Mouse (Mus musculus): ENCODE measurements around the gene Stk39. TPM values are rescaled to one million over a fixed set of nuclear protein-coding genes. Genes with fewer than 3 reads are reported as not detected.

Stk39 gene
- polyA plus RNA-seq, 2 experiments = 0.93 to 1.7 TPM

DNA sequence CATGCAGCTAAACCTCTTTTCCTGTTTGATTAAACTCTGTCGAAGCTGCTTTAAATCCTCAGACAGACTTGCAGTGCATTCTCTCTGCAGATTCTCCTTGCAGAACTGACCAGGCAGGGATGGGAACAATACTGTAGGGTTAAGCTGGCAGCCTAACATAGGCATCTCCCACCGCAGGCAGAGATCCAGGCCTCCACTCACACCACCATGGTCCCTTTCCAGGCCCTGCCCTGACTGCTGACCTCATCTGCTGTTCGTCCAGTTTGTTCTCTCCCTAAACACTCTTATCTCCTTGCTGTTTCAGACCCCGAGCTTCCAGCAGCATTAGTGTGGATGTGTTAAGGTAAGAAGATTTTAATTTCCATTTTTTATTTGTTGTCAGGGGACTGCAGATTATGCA lies 182.1 kb downstream of the Stk39 start:
- H3K9ac ChIP-seq (replicated peaks) = no peak overlapping the region
- no peak overlapping the region for H3K4me3 ChIP-seq (ENCODE audit: insufficient read depth in 1 of 2, low read depth in 2 of 2, low read length in 2 of 2)
- H3K4me2 ChIP-seq (ENCODE audit: low read depth) = no peak overlapping the region
- H3K27me3 ChIP-seq (ENCODE audit: control insufficient read depth, insufficient read depth, low read length) = no peaks in the 10 kb centered on the region
- 36% methylated on average over 4 of the region's 4 CpGs for WGBS (ENCODE audit: insufficient replicate concordance)
- no peak overlapping the region for H3K27ac ChIP-seq
- no peaks in the 10 kb centered on the region for H3K9me3 ChIP-seq (ENCODE audit: control insufficient read depth, low read length)
- H3K4me1 ChIP-seq (replicated peaks; ENCODE audit: control insufficient read depth in 2 of 2, insufficient read depth in 2 of 2, low read length in 1 of 2) = no peaks in the 10 kb centered on the region
- DNase-seq (ENCODE audit: low read depth in 3 of 3, low spot score in 3 of 3) = no peak
- TF ChIP-seq CTCF (IDR thresholded peaks at IDR 0.05; ENCODE audit: low read depth) = no peak
- TF ChIP-seq EP300 (IDR thresholded peaks at IDR 0.05; ENCODE audit: low read depth) = no peak
- no peaks in the 10 kb centered on the region for H3K36me3 ChIP-seq (replicated peaks; ENCODE audit: control insufficient read depth, insufficient read depth, low read depth)
- no peak for ATAC-seq (ENCODE audit: insufficient read depth)

GRCm38 (mm10) chr2:68289177-68289576 lies 182.9 kb downstream of the Stk39 start:
- TF ChIP-seq EP300 (IDR thresholded peaks at IDR 0.05; ENCODE audit: low read depth) (no peak), CTCF (IDR thresholded peaks at IDR 0.05; ENCODE audit: low read depth) (no peak)
- Histone ChIP-seq H3K27ac (no peak overlapping the region), H3K4me1 (replicated peaks; ENCODE audit: control insufficient read depth in 2 of 2, insufficient read depth in 2 of 2, low read length in 1 of 2) (no peaks in the 10 kb centered on the region), H3K27me3 (ENCODE audit: control insufficient read depth, insufficient read depth, low read length) (no peaks in the 10 kb centered on the region), H3K9me3 (ENCODE audit: control insufficient read depth, low read length) (no peaks in the 10 kb centered on the region), H3K4me3 (ENCODE audit: insufficient read depth in 1 of 2, low read depth in 2 of 2, low read length in 2 of 2) (no peak overlapping the region), H3K4me2 (ENCODE audit: low read depth) (no peak overlapping the region), H3K36me3 (replicated peaks; ENCODE audit: control insufficient read depth, insufficient read depth, low read depth) (no peaks in the 10 kb centered on the region), H3K9ac (replicated peaks) (no peak overlapping the region)
- DNase-seq (ENCODE audit: low read depth in 3 of 3, low spot score in 3 of 3) (no peak), ATAC-seq (ENCODE audit: insufficient read depth) (no peak)
- 71% methylated on average over 10 of the region's 10 CpGs for WGBS (ENCODE audit: insufficient replicate concordance)

DNA sequence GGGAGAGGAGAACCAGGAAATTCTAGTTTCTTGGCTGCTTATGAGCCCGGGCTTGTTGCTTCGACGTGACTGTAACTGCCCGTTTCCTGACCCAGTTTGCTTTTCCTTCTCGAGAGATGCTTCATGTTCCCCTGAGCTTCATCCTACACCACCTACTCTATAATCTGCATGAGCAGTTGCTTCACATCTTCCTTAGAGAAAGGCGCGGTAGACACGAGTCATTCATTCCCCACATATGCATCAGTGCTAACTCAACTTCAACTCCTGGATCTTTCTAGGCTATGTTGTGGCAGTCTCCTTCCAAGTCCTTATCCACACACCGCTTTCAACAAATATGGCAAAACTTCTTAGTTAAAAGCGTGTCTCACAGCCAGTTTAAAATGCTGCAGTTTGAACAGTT lies 184.0 kb downstream of the Stk39 start:
- TF ChIP-seq CTCF (IDR thresholded peaks at IDR 0.05; ENCODE audit: low read depth) (no peak), EP300 (IDR thresholded peaks at IDR 0.05; ENCODE audit: low read depth) (no peak)
- Histone ChIP-seq H3K4me3 (ENCODE audit: insufficient read depth in 1 of 2, low read depth in 2 of 2, low read length in 2 of 2) (no peak overlapping the region), H3K27me3 (ENCODE audit: control insufficient read depth, insufficient read depth, low read length) (no peaks in the 10 kb centered on the region), H3K9me3 (ENCODE audit: control insufficient read depth, low read length) (no peaks in the 10 kb centered on the region), H3K4me1 (replicated peaks; ENCODE audit: control insufficient read depth in 2 of 2, insufficient read depth in 2 of 2, low read length in 1 of 2) (no peaks in the 10 kb centered on the region), H3K27ac (no peak overlapping the region), H3K4me2 (ENCODE audit: low read depth) (no peak overlapping the region), H3K36me3 (replicated peaks; ENCODE audit: control insufficient read depth, insufficient read depth, low read depth) (no peaks in the 10 kb centered on the region), H3K9ac (replicated peaks) (no peak overlapping the region)
- no peak for ATAC-seq (ENCODE audit: insufficient read depth)
- DNase-seq (ENCODE audit: low read depth in 3 of 3, low spot score in 3 of 3) = no peak
- WGBS (ENCODE audit: insufficient replicate concordance) = 73% methylated on average over 10 of the region's 10 CpGs

DNA sequence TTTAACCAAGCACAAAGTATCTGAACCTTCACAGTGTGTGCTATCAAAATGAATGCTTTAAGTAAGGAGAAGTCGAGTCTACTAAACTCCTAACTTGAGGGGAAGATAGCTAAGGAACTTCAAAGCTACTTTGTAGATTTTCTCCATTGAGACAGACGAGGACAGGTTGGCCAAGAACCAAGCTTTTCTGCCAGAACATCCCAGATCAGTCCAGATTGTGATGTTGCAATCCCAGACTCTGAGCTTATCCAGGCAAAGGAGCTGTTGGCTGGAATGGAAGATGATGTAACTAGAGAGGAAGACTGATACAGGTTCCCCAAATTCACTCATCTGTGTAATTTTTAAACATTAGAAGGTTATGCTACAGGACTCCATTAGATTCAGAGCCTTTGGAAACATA lies 187.7 kb downstream of the Stk39 start:
- TF ChIP-seq CTCF (IDR thresholded peaks at IDR 0.05; ENCODE audit: low read depth) = no peak
- no peak for TF ChIP-seq EP300 (IDR thresholded peaks at IDR 0.05; ENCODE audit: low read depth)

DNA sequence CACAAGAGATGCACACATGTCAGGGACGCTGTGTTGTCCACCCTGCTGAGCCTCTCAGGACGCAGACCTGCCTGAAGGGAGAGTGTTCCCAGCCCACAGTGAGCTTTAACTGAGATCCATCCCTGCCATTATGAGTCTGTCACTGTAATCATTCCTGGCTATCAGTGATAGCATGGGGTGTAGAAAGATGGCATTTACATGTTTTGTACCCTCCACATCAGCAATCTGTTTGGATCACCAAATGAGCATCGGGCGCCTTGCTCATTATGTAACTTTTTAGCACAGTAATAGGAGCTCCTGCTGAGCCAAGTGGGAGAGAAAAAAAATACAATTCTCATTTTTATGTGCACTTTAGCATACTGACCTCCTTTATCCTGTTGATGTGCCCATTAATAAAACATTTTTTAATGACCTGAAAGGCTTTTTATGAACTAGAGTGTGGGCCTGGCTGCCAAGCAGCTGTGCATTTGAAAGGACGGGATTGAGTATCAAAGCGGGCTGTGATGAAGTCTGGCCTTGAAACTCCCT lies 189.0 kb downstream of the Stk39 start:
- DNase-seq (ENCODE audit: low read depth in 3 of 3, low spot score in 3 of 3) (no peak), ATAC-seq (ENCODE audit: insufficient read depth) (no peak)
- TF ChIP-seq EP300 (IDR thresholded peaks at IDR 0.05; ENCODE audit: low read depth) (no peak), CTCF (IDR thresholded peaks at IDR 0.05; ENCODE audit: low read depth) (no peak)
- Histone ChIP-seq H3K27ac (no peak overlapping the region), H3K9ac (replicated peaks) (no peak overlapping the region), H3K4me3 (ENCODE audit: insufficient read depth in 1 of 2, low read depth in 2 of 2, low read length in 2 of 2) (no peak overlapping the region), H3K4me2 (ENCODE audit: low read depth) (no peak overlapping the region), H3K9me3 (ENCODE audit: control insufficient read depth, low read length) (no peaks in the 10 kb centered on the region), H3K4me1 (replicated peaks; ENCODE audit: control insufficient read depth in 2 of 2, insufficient read depth in 2 of 2, low read length in 1 of 2) (no peaks in the 10 kb centered on the region), H3K36me3 (replicated peaks; ENCODE audit: control insufficient read depth, insufficient read depth, low read depth) (no peaks in the 10 kb centered on the region), H3K27me3 (ENCODE audit: control insufficient read depth, insufficient read depth, low read length) (no peaks in the 10 kb centered on the region)
- 76% methylated on average over 6 of the region's 6 CpGs for WGBS (ENCODE audit: insufficient replicate concordance)

More for the DNA sequence above, 187.7 kb downstream of the Stk39 start:
- Histone ChIP-seq H3K4me1 (replicated peaks; ENCODE audit: control insufficient read depth in 2 of 2, insufficient read depth in 2 of 2, low read length in 1 of 2) (no peaks in the 10 kb centered on the region), H3K9me3 (ENCODE audit: control insufficient read depth, low read length) (no peaks in the 10 kb centered on the region), H3K9ac (replicated peaks) (no peak overlapping the region), H3K4me3 (ENCODE audit: insufficient read depth in 1 of 2, low read depth in 2 of 2, low read length in 2 of 2) (no peak overlapping the region), H3K4me2 (ENCODE audit: low read depth) (no peak overlapping the region), H3K27me3 (ENCODE audit: control insufficient read depth, insufficient read depth, low read length) (no peaks in the 10 kb centered on the region), H3K27ac (no peak overlapping the region), H3K36me3 (replicated peaks; ENCODE audit: control insufficient read depth, insufficient read depth, low read depth) (no peaks in the 10 kb centered on the region)
- no peak for ATAC-seq (ENCODE audit: insufficient read depth)
- WGBS (ENCODE audit: insufficient replicate concordance) = 32% methylated on average over 2 of the region's 2 CpGs
- DNase-seq (ENCODE audit: low read depth in 3 of 3, low spot score in 3 of 3) = no peak

All from liver, embryonic 14.5 days (tissue).